In the genomic region with DNA sequence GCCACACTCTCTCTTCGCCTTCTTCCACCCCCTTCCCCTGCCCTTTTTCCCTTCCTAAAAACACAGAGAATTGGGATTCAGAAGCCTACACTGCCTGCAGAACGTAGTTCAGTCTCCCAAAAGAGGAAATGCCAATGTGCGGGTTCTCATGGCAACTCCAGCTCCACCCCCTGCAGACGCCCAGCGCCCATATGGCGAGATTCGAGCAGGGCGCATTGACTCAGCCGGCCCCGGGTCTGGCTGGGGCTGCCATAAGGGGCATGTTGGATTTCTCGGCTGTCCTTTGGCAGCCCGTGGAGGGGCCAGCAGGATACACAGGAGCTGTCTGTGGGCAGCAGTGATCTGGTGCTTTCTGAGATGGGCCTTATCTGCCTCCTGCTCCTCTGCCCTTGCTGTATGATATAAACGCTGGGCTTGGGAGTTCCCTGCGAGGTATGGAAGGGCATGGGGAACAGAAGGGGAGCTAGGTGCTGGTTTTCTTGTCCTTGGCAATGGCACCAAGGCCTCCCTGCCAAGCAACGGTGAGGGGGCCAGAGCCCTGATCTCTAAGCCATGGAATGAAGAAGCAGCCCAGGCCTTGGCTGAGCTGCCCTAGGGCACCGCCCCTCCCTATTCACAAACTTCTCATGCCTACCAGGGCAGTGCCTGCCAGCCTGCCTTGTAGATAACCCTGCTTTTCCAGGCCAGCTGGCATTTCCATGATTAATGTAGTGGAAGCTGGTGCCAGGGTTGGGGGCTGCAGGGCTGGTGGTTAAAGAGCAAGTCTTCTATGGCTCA, we compare ENCODE assay signal across 9 mouse cellular contexts.
A peak's percentile ranks its signal among the peaks of the same experiment; 100 is the strongest.
DNase-seq lines count a peak whose midpoint lies in the region; ATAC-seq lines count a peak whose summit lies in the region.
"Had no signal": no experiment of that assay in that cellular context is flagged by ENCODE, and none has a peak within 500 bp of the region (broad histone marks: within the 10 kb centered on the region; RNA-seq: fewer than 3 reads in every experiment).

No protein-coding gene starts in this region.

- H3K9me3 ChIP-seq in hindbrain, embryonic 16.5 days (ENCODE audit: control insufficient read depth, low read length) = no peaks in the 10 kb centered on the region
- no peaks in the 10 kb centered on the region for H3K9me3 ChIP-seq in limb, embryonic 13.5 days

- WGBS in hindbrain, embryonic 16.5 days = 39% methylated on average over 16 of the region's 16 CpGs
- WGBS in limb, embryonic 13.5 days = 39% methylated on average over 16 of the region's 16 CpGs

- H3K4me3 ChIP-seq in hindbrain, embryonic 16.5 days (ENCODE audit: low read length) = no peak overlapping the region
- no peak overlapping the region for H3K4me3 ChIP-seq in limb, embryonic 13.5 days

- H3K9ac ChIP-seq in hindbrain, embryonic 16.5 days (ENCODE audit: low read depth, low read length) = no peak overlapping the region
- H3K9ac ChIP-seq in limb, embryonic 13.5 days = 0 out of 2 replicates have a peak overlapping the region, but pooled peaks have one; percentile 13

- H3K27me3 ChIP-seq in hindbrain, embryonic 16.5 days (replicated peaks; ENCODE audit: control insufficient read depth, insufficient read depth, low read length) = no peaks in the 10 kb centered on the region
- peaks cover 17% of the 10 kb centered on the region; the same call in 1 of the 2 replicates for H3K27me3 ChIP-seq in limb, embryonic 13.5 days

- peak; percentile 46; the same call in 1 of the 2 replicates for ATAC-seq in hindbrain, embryonic 16.5 days
- ATAC-seq in limb, embryonic 13.5 days (ENCODE audit: low FRiP score, low read depth) = 0 out of 2 replicates have a peak, but pooled peaks have one; percentile 54
- ATAC-seq in monocyte, adult 5-6 weeks (replicated peaks; ENCODE audit: insufficient number of reproducible peaks, low FRiP score, low TSS enrichment, poor library complexity, severe bottlenecking) = no peak
- ATAC-seq: inflammation-experienced regulatory T-cells, adult 6 months had no signal

- peak; percentile 42 for DNase-seq in cerebellum, adult 11-12 months
- DNase-seq in cerebellum, adult 9-10 months = no peak
- peak; percentile 39 to 48 for DNase-seq in cerebellum, postnatal 36 days
- no peak for DNase-seq in gastrocnemius, adult 18-20 months (ENCODE audit: low spot score)
- DNase-seq in adrenal gland, postnatal 14 days = no peak

- H3K4me2 ChIP-seq in hindbrain, embryonic 16.5 days (ENCODE audit: low read length) = no peak overlapping the region
- H3K4me2 ChIP-seq in limb, embryonic 13.5 days (replicated peaks) = peak overlapping the region; percentile 38

- 0 out of 2 replicates have a peak overlapping the region, but pooled peaks have one; percentile 24 for H3K27ac ChIP-seq in hindbrain, embryonic 16.5 days (ENCODE audit: low read depth, low read length)
- H3K27ac ChIP-seq in limb, embryonic 13.5 days = peak overlapping the region; percentile 34; the same call in 1 of the 2 replicates

- no peaks in the 10 kb centered on the region for H3K36me3 ChIP-seq in hindbrain, embryonic 16.5 days (ENCODE audit: control insufficient read depth, insufficient read depth, low read length)
- no peaks in the 10 kb centered on the region for H3K36me3 ChIP-seq in limb, embryonic 13.5 days

- peaks cover 21% of the 10 kb centered on the region for H3K4me1 ChIP-seq in hindbrain, embryonic 16.5 days (ENCODE audit: control insufficient read depth, insufficient read depth, low read depth, low read length)
- peaks cover 17% of the 10 kb centered on the region for H3K4me1 ChIP-seq in limb, embryonic 13.5 days

Comparison
In these comparisons a context has a peak if more than half of its experiments do, and no peak if none do; other contexts are left out.
1. DNase-seq: peak in cerebellum, adult 11-12 months (single experiment) and cerebellum, postnatal 36 days (2 of 2); none in cerebellum, adult 9-10 months (single experiment), gastrocnemius, adult 18-20 months (single experiment) and adrenal gland, postnatal 14 days (single experiment).